Mouse (Mus musculus) liver, postnatal 0 days (tissue): ENCODE results near the gene Use1.

Source experiments
- CTCF ChIP-seq: sonication (generic); IDR thresholded peaks from 2 replicates; pipeline ENCODE4 v1.5.1; 2016; ENCODE audit warnings: antibody characterized with exemption, low read depth
- EP300 ChIP-seq: IDR thresholded peaks from 2 replicates; pipeline ENCODE4 v1.6.1; 2016; ENCODE audit warnings: antibody characterized with exemption, low read depth, mild to moderate bottlenecking

DNA sequence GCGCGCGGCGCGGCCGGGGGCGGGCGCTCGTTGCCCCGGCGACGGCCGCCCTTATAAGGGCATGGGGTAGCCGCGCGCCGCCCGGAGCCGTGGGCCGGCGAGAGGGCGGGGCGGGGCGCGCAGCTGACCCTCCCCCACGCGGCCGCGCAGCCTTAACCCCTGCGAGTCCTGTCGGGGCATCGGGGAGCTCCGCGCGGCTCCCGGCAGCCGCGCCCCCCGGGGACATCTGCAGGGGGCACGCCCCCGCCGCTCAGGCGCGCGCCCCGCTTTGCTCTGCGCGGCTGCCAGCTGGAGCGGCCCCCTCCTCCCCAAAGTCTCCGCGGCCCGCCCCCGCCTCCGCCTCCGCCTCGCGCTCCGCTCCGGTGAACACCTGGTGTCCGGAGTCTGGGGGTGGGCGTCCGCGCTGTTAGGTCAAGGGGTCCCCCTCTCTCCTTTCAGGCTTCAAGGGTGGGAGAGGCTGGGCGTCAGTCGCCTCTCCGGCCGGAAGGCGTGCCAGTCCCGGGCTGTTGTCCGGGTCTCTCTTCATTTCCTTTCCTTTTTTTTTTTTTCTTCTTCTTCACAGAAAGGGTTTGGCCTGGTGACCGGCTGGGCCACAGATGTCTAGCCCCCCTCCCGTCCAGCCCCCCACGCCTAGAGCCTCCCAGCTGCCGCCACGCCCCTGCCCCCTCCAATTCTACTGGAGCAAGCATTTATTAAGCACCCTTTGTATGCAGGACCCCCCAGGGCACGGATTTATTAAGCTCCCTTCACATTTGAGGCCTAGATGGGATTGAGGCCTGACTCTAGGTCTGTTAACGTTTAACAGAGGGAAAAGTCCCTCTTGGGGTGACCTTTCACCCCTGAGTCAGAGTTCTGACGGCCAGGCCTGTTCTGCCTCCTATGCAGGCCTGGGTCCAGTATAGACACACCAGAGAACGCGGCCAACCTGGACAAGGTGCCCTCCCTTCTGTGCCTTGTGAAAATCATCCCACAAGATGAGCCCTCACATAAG, 15.6 kb downstream of the Use1 start:
- TF ChIP-seq CTCF = no peak
- TF ChIP-seq EP300 = no peak
